Mouse (Mus musculus) cortical plate, adult 2 months (tissue): ENCODE measurements around the gene Vps35. TPM values are rescaled to one million over a fixed set of nuclear protein-coding genes. Genes with fewer than 3 reads are reported as not detected.

Experiments
- H3K27ac ChIP-seq: fragments of 200-500 bp; 2 replicates; pipeline ENCODE4 v1.5.1; 2012; ENCODE audit warnings: low read length, control low read depth, inconsistent platforms; ENCODE audit not compliant: insufficient read depth
- H3K4me1 ChIP-seq: fragments of 200-500 bp; 2 replicates; pipeline ENCODE4 v1.6.1; 2011; ENCODE audit warnings: low read length; ENCODE audit not compliant: control insufficient read depth, insufficient read depth
- H3K4me3 ChIP-seq: fragments of 200-500 bp; 2 replicates; pipeline ENCODE4 v1.5.1; 2011; ENCODE audit warnings: mild to moderate bottlenecking, low read length, control low read depth; ENCODE audit not compliant: insufficient read depth
- CTCF ChIP-seq: fragments of 200-500 bp; IDR thresholded peaks from 2 replicates; pipeline ENCODE4 v1.5.1; 2011; ENCODE audit warnings: mild to moderate bottlenecking, control low read depth, low read length; ENCODE audit not compliant: insufficient read depth; ENCODE audit errors: extremely low read depth
- POLR2A ChIP-seq: fragments of 200-500 bp; IDR thresholded peaks from 2 replicates; pipeline ENCODE4 v1.6.1; 2011; ENCODE audit warnings: mild to moderate bottlenecking, low read length, control low read depth; ENCODE audit not compliant: insufficient read depth; ENCODE audit errors: extremely low read depth
- polyA plus RNA-seq: library from polyadenylated mRNA; depleted of rRNA; stranded (reverse); fragments of >200 nt; gene quantifications from 2 replicates; pipeline ENCODE4 v1.2.3, GENCODE M21; 2012

Vps35 gene
- polyA plus RNA-seq, 1 experiment = 84.2 TPM

DNA sequence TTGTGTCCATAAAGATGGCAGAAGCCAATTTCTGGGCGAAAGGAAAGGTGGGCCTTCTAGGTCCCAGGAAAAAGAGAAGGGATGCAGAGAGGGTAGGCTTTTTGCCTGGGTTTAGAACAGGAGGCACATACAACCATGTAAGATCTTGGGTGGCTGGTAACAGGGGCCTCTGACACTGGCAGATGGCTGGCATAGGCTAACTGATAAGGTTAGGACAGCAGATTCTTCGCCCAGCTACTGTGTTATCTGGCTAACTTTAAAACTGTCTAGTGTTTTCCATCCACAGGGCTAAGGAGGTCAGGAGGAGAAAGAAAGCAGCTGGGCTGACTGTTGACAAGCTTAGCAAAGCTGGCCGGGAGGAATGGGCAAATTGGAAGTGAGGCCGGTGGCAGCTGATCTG is 18.9 kb upstream of the Vps35 start:
- Histone ChIP-seq H3K4me3 (no peak overlapping the region), H3K4me1 (no peaks in the 10 kb centered on the region), H3K27ac (no peak overlapping the region)
- TF ChIP-seq CTCF (no peak), POLR2A (no peak)

DNA sequence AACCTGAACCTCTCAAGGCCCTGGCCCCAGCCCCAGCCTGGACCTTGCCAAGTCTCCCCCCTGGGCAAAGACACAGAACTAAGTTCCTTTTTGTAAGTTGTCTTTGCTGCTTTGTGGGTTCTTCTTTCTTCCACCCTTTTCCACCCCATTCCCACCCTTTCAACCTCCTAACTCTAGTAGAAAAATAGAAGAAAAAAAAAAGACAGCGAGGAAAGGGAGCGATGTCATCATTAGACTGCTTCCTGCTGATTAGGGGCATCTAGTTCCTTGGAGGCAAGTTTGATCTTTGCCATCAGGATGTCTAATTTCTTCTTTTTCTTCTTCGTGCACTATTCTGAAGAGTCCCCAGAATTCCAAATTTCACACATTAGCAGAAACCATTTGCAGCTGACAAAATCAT is 13.4 kb upstream of the Vps35 start:
- Histone ChIP-seq H3K4me1 (no peaks in the 10 kb centered on the region), H3K27ac (no peak overlapping the region), H3K4me3 (no peak overlapping the region)
- TF ChIP-seq CTCF = no peak

DNA sequence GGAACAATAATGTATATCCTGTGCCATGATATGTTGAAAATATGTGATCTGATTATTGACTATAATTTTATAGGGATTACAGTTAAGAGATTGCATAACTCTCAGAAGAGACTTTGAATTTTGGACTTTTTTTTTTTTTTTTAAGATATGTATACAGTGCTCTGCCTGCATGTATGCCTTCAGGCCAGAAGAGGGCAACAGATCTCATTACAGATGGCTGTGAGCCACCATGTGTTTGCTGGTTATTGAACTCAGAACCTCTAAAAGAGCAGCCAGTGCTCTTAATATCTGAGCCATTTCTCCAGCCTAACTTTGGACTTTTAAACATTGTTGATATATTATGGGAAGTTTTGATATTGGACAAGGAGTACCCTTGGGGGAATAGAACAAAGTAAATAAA is 12.1 kb upstream of the Vps35 start:
- TF ChIP-seq CTCF (peak; percentile 51), POLR2A (no peak)
- Histone ChIP-seq H3K4me1 (no peaks in the 10 kb centered on the region), H3K4me3 (no peak overlapping the region)

DNA sequence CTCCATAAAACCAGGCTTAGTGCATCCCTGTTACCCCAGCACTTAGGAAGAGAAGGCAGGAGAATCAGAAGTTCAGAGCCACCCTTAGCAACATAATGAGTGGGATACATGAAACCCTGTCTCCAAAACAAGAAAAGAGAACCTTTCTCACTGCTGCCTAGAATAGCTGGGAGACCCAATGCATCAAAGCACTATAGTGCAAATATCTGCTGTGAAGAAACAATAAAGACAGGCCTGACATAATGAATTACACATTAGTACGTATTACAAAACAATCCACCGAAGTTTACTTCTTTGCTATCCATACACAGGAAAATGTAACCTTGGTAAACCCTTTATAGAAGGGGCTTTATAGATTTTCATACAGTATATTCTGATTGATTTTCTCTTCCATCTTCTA is 9.0 kb upstream of the Vps35 start:
- Histone ChIP-seq H3K4me1 (no peaks in the 10 kb centered on the region), H3K4me3 (no peak overlapping the region), H3K27ac (no peak overlapping the region)
- TF ChIP-seq POLR2A = no peak

More for the DNA sequence above, 12.1 kb upstream of the Vps35 start:
- H3K27ac ChIP-seq = no peak overlapping the region

DNA sequence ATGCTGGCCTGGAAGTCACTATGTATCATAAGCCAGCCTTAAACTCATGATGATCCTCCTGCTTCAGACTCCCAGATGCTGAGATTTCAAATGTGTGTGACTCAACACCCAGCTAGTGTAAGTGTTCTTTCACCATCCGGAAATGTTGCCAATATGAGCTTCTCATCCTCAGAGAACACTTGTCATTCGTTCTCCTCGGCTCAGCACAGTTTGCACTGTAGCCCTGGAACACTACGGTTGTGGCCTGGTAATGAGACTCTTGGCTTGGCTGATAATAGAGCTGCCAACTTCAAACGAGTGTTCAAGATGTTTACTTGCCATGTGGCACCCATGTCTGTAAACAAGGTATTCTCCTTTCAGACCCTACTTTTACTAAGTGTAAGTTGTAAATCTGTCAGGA is 3.9 kb upstream of the Vps35 start:
- H3K27ac ChIP-seq = no peak overlapping the region
- peaks cover under 1% of the 10 kb centered on the region; the same call in 1 of the 2 replicates for H3K4me1 ChIP-seq
- TF ChIP-seq POLR2A (no peak), CTCF (no peak)
- no peak overlapping the region for H3K4me3 ChIP-seq

DNA sequence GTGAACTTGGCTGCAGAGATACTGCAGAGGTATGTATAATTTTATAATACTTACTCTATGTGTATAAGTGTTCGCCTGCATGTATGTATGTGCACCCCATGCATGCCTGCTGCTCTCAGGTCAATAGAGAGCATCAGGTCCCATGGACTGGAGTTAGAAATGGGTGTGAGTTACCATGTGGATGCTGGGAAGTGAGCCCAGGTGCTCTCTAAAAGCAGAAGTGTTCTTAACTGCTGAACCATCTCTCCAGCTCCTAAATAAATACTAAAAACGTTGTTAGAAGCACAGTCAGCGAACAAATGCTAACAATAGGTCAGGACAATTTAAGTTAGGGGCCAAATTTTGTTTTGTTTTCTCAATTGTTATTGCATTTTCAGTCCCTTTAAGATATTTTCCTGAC is 3.3 kb upstream of the Vps35 start:
- Histone ChIP-seq H3K27ac (no peak overlapping the region), H3K4me3 (no peak overlapping the region), H3K4me1 (peaks cover 2% of the 10 kb centered on the region; the same call in 1 of the 2 replicates)
- TF ChIP-seq POLR2A = no peak
- TF ChIP-seq CTCF = no peak

DNA sequence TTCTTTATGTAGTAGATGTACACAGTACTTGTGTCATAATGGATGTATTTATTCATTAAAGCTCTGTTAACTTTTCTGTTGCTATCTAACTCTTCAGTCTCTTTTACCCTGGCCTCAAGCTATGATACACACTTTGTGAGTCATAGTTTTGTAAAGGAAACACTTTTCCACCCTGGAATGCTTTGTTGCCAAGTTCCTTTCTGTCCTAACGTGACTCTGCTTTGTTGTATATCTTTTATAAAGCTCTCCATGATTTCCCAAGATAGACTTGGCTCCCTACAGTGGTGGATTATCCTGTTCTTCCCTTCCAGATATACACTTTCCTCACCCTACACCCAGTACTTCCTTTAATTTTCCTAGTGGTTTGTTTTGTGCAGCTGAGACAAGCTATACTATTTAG is 2.3 kb upstream of the Vps35 start:
- Histone ChIP-seq H3K27ac (no peak overlapping the region), H3K4me1 (peaks cover 2% of the 10 kb centered on the region; the same call in 1 of the 2 replicates), H3K4me3 (no peak overlapping the region)
- TF ChIP-seq POLR2A (no peak), CTCF (no peak)

DNA sequence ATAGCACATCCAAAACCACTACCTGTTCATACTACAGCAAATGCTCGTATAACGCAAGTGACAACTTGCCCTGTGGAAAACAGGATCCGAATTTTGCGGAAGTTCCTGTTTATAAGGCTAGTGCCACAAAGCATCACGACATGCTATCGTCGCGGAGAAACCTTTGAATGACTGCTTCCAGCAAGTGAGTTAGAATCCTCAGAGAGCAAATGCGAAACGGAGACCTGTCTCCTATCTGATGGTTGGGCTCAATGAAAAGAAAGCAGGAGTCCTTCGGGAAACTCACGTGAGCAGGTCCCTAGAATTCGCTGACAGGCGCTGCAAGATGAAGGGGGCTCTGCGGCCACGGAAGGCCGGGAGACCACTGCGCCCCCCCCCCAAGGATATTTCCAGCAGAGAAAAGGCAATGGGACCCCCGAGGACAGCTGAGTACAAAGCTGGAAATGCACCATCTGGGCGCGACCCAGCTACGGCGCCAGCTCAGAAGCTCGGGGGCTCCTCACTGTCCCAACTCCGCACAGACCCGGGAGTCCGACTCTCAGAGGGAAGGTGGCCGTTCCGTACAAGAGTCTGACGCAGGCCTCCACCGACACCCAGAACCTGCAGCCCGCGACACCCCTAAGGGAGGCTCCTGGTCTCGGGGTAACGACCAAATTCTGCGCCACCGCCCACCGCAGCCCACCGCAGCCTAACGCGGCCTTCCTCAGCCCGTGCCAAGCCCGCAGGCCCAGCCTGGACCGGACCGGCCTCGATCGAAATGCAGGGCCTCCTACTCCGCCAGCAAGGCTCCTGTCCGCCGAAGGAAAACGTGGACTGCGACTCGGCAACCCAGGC is 785 bp downstream of the Vps35 start:
- TF ChIP-seq CTCF (no peak), POLR2A (no peak)
- Histone ChIP-seq H3K4me3 (peak overlapping the region; percentile 63), H3K4me1 (peaks cover 2% of the 10 kb centered on the region; the same call in 1 of the 2 replicates), H3K27ac (peak overlapping the region; percentile 25; the same call in 1 of the 2 replicates)

DNA sequence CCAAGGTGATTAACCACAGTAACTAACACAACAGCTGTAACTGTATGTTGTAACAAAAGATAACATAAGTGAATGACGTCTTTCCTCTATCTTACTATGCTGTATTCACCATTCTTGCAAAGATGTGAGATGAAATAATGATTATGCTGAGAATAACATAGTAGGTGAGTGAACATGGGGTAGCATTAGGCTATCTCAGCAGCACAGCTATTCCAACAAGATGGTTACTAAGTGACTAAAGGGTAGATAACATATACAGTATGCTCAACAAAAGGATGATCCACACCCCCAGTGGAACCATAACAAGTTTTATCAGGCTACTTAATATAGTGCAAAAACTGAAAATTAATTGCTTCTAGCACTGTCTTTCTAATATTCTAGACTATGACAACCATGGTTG is 12.8 kb downstream of the Vps35 start:
- Histone ChIP-seq H3K4me1 (no peaks in the 10 kb centered on the region), H3K4me3 (no peak overlapping the region), H3K27ac (no peak overlapping the region)
- TF ChIP-seq POLR2A (no peak), CTCF (no peak)

DNA sequence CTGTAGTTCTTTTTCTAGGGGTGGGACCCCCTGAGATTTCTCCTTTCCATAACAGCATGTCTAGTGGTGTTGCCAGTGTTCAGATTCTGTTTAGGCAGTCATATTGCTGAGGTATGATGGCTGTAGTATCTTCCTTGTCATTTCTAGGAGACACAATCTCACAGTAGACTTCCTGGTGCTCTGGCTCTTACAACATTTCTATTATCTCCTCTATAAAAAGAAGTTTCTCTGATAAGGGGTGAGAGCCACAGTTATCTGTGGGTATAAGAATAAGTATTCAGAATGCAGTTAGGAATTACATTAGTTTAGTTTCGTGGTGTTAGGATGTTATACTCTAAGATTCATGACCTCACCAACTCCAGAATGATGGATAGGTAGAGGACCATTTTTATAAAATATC is 72.3 kb downstream of the Vps35 start:
- H3K4me1 ChIP-seq = no peaks in the 10 kb centered on the region
- no peak overlapping the region for H3K4me3 ChIP-seq
- TF ChIP-seq CTCF = no peak
- no peak for TF ChIP-seq POLR2A
- H3K27ac ChIP-seq = no peak overlapping the region

DNA sequence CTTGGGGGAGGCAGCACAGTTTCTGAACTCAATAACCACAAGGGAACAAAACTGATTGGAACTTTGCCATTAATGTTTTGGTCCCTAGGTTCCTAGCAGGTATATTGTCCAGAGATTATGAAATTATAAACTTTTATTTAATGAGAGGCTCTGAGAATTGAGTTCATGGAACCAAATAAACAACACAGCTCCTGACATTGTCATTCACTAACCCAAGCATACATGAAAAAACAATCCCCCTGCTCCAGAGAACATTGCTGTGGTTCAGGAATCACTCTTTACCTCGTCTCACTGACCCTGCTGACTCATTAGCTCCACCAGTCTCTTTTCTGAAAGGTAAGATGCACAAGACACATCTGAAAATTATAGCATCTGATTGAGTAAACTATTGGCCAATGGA is 73.9 kb downstream of the Vps35 start, which contains the start of gene Olfr371:
TSS of gene Olfr371 (plus strand) at position 301 of the 400 bp plus-strand sequence.
- H3K4me3 ChIP-seq = no peak within 1 kb of the TSS
- TF ChIP-seq CTCF (no peak), POLR2A (no peak)
- no peaks in the 10 kb centered on the region for H3K4me1 ChIP-seq
- no peak within 1 kb of the TSS for H3K27ac ChIP-seq

DNA sequence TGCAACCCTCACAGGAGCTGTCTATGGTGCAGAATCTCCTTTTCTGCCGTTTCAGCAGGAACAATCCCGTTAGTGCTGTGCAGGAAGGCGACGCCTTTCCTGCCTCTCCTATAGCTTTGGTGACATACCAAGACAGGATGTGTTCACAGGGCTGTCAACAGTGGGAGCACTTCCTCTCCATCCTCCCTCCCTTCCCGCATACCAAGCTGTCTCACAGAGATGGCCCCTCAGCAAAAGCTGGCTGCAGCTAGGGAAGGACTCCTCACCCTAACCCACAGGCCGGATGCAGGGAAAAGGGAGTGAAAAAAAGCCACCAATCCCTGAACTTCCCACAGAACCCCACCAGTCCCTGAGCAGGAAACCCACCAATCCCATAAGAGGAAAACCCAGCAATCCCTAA is 78.6 kb downstream of the Vps35 start:
- Histone ChIP-seq H3K27ac (no peak overlapping the region), H3K4me3 (no peak overlapping the region), H3K4me1 (peaks cover 1% of the 10 kb centered on the region; the same call in 1 of the 2 replicates)
- TF ChIP-seq POLR2A (no peak), CTCF (no peak)
